Mouse (Mus musculus) gastrocnemius, adult 8-10 months (tissue): Measurements from ENCODE around the gene Myo1d. TPM values are rescaled to one million over a fixed set of nuclear protein-coding genes. Genes with fewer than 3 reads are reported as not detected.

Source experiments
- DNase-seq, 2 experiments: peaks; one replicate each; pipeline ENCODE4 v3.0.0; 2022; ENCODE audit warnings: low spot score in 2 of 2
- total RNA-seq, 4 experiments: library from RNA; stranded (reverse); gene quantifications; 2 replicates each; pipeline ENCODE4 v1.2.4; 2022

Myo1d gene
- total RNA-seq, result 1 to 10 TPM; 2.3 to 3.6 (median 3.2) TPM

DNA sequence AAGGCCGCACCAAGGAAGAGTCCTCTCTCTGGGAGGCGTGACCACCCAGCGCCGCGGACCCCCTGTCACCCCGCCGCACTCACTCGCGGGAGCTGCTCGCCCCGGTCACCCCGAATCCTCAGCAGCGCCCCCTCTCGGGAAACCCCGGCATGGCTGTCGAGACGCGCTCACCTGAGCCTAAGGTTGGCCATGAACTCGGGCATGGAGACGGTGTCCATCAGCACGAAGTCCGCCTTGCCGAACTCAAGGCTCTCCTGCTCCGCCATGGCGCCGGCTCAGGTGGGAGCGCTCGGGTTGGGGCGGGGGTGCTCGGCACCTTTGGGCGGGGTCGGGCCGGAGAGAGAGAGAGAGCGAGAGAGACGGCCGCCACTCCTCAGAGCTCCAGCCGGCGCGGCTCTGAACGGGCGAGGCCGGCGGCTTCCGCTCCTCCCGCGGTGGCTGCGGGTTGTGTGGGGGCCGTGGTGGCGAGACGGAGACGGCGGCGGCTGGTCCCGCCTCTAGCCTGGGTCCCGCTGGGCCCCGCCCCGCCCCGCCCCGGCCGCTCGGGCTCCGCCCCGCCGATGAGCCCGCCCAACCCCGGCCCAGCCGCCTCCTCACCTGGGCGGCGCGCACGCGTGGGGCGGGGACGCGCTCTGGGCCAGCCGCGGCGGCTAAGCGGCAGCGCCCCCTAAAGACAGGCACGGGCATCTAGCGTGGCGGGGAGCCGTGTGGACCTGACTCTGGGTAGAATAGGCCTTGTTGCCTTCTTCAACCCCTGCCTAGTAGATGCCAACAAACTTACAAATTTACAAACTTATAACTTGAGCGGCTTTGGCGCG, at the start of gene Myo1d:
Myo1d (minus strand) TSS at position 499 of the 818 bp plus-strand sequence.
- peak; percentile 48 to 78 for DNase-seq

DNA sequence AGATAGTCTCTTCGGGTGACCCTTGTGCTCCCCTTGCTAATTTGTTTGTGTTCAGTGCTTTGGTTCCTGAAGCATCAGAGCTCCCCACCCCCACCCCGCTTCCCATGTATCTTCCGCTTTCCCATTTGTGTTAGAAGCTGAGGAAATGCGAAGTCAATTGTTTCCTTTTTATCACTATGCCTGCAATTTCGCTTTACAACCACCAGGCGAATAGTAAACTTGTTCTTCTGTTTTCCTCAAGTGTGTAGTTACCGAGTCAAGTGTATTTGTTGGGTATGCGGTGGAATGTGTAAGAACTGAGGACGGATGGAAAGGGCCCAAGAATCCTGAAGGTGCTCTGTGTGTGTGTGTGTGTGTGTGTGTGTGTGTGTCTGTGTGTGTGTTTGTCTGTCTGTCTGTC, 42.0 kb upstream of the Myo1d start:
- DNase-seq, result no peak

DNA sequence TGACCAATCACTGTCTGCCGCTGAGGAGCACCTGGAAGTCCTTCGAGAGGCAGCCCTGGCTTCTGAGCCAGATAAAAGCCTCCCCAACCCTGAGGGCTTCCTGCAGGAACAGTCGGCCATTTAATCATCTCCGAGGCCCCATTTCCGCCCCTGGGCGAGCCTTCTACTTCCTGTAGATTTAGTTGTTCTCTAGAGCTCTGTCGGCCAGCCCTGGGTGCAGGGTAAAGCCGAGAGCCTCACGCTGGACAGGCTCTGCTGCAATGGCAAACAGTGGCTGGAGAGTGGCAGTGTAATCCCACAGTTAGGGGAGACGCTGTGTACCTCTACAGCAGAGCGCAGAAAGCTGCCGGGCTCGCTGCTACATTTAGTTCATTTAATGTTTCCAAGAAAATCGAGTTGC, 41.5 kb upstream of the Myo1d start:
- DNase-seq, result no peak

- DNase-seq, result no peak
These were observed 40.3 kb upstream of the Myo1d start for GRCm38 (mm10) chr11:80820085-80820484.

DNA sequence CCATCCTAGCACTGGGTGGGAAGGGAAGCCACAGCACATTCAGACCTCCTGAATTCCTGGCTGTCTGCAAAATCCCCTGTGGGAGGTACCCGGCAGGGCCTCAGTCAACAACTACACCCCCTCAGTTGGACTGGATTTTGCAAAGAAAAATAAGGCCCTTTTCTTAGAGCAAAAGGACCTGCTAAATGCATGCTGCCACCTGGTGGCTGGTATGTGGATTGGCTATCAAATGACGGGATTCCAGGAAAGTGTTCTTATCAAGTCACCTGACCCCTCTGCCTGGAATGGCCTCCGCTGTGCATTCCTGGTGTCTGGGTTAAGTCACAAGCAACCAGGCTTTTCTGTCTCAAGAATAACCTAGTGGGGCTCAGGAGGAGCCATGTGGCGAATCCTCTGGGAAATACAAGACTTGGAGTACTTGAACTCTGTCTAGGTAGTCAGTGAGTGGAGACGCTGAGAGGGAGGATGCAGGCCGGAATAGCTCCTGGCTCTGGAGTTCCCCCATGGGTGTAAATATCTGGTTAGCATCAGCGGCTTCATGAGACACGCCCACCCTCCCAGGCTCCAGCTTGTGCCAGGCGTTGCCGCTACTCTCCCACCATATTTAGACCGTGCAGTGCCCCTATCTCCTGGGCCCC, 38.4 kb upstream of the Myo1d start:
- DNase-seq, result peak; percentile 19 to 27

GRCm38 (mm10) chr11:80815354-80815753, 35.5 kb upstream of the Myo1d start:
- no peak for DNase-seq

DNA sequence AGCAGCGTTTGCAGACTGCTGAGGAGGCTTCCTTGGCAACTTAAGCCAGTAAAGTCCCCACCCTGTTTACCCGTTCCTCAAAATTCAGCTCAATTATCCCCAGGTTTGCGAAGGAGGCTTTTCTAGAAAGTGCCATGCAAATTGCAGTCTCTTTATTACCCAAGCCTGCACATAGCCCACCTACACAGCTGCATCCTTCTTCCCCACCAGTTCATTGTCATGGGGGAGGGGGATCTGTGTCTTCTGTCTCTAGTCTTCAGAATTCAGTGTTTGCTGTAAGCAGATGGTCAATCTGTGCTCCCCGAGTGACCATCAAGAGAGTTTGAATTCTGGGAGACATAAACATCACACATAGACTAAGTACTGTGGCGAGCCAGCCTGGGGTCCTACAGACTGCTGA, 31.3 kb upstream of the Myo1d start:
- no peak for DNase-seq

DNA sequence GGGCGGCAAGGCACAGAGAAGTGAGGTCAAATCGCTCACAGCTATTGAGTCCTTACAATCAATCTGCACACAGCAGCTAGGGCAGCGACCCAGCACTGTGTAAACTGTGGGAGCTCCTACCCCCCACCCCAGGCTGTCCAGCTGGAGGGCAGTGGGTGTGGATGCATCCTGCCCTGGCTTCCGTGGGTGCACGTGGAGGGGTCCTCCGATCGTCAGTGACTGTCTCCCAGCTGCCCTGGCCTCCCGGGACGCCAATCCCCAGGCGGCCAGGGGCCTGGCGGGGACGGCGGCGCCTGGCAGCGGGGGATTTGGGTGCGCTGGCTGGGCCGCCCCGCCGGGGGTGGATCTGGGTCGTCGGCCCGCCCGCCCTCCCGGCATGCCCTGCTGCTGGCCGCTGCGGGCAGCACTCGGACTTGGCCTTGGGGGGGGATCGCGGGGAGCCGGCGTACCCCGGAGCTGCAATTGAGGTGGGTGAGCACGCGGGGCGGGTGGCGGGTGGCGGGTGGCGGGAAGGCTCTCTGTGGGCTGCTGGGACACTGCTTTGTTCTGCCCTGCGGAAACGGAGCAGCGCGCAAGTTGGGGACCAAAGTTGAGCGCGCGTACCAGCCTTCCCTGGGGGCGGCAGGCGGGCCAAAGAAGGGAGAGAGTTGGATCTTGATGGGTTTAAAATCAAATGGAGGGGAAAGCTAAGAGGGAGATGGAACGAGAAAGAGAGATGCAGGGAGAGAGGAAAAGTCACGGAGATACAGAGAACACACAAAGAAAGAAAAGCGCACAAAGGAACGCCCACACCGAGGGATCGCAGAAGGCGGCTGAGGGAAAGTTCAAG, 30.4 kb upstream of the Myo1d start, which contains the start of gene Tmem98:
Tmem98 (plus strand) TSS at position 183 of the 829 bp plus-strand sequence.
- DNase-seq, result no peak

DNA sequence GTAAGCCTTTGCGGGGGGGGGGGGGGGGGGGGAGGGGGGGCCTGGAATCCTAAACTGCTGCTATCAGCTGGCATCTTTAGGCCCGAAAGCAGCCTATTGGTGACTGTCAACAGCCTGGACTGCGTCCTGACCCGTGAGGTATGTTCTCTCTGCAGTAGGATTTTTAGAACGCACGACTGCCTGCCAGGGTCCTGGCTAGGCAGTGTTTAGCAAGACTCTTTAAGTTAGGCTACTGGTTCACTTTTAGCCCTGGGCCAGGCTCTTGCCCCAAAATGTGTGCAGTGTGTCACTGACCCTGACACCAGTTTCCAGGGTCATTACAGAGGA, 29.8 kb upstream of the Myo1d start:
- no peak for DNase-seq

DNA sequence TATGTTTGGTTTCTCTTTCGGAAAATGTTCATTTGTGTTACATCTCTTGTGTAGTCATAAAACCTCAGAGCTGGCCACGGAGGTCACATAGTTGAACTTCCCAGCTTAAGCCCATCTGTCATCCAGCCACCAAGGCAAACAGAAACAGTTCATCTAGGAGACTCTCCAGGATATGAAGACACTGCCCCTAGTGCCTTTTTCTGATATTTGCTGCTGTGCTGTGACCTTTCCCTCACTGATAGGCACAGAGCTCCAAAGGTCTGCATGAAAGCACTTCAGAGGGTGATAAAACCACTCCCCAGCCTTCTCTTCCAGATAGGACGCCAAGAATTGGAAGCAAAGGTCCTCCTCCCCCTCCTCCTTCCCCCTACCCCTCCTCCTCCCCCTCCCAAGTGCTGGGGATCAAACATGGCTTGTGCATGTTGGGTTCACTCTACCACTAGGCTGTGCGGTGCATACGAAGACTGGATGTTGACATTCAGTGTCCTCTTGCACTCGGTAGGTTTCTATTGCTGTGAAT, 28.8 kb upstream of the Myo1d start:
- DNase-seq, result no peak

GRCm38 (mm10) chr11:80802706-80803105, 22.9 kb upstream of the Myo1d start:
- peak in 1 of 2 experiments; percentile 30 for DNase-seq

GRCm38 (mm10) chr11:80799979-80800378, 20.2 kb upstream of the Myo1d start:
- no peak for DNase-seq

DNA sequence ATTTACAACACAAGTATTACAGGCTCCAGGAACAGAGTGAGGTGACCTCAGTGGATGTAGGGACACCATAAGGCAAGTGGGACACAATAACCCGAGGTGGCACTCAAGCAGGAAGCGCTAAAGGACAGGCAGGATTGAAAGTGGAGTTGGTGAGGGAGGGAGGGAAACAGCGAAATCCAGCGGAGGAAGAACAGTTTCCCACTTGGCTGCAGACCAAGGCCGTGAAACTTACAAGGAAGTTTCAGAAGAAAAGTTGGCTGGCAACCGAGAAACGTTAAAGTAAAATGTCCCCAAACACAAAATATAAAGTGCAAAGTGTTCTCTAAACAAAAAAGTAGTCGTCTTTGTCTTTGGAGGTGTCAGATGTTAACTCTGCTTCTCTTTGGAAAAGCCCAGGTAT, 15.6 kb upstream of the Myo1d start:
- DNase-seq, result no peak

DNA sequence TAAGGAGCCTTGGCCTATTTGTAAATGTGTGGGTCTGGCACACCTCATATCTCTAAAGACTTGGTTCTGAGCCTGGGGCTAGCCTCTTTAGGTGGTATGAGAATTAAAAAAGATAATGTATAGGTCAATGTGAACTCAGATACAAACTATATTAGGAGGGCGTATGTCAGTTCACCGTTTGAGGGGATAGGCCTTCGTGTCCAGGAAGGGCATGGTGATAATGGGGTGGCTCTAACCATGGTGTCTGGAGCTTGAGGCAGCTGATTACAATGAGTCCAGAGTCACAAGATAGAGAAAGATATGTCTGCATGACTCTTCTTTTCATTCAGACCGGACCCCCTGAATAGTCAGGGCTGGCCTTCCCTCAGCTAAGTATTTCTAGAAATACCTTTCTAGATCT, 14.5 kb upstream of the Myo1d start:
- DNase-seq, result no peak

- DNase-seq, result no peak
These were observed 13.6 kb upstream of the Myo1d start for GRCm38 (mm10) chr11:80793386-80793785.

DNA sequence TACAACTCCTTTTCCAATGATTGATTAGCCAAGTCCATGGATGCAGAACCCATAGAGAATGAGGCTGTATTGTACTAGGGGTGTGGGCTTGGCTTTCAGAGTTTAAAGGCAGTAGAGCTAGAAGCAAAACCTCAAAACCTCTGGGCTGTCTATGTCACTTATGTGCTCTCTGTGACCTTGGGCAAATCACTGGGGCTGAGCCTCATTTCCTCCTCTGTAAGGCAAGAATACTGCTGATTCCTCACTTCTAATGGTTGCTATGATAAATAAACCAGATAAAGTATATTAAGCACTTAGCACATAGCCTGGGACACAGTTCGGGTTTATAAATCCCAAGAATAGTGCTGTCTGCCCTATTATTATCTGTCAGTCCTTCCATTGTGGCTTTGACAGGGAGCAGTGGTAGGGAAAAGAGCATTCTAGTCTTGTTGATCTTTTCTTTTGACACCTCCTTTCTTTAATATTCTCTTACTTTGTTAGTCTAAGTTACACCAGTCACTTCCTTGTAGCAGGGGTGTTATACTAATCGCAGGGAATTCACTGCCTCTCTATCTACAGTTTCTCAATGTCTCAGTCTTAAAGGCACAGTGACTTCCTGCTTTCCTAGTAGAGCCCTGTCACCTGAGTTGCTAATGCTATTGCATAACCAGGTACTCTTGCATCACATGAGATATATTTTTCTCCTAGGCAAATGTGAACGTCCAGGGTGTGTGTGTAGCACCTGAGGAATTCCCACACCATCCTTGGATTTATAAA, 12.0 kb upstream of the Myo1d start:
- DNase-seq, result no peak

GRCm38 (mm10) chr11:80790413-80790812, 10.6 kb upstream of the Myo1d start:
- DNase-seq, result no peak

GRCm38 (mm10) chr11:80789647-80790240, 9.9 kb upstream of the Myo1d start:
- no peak for DNase-seq

DNA sequence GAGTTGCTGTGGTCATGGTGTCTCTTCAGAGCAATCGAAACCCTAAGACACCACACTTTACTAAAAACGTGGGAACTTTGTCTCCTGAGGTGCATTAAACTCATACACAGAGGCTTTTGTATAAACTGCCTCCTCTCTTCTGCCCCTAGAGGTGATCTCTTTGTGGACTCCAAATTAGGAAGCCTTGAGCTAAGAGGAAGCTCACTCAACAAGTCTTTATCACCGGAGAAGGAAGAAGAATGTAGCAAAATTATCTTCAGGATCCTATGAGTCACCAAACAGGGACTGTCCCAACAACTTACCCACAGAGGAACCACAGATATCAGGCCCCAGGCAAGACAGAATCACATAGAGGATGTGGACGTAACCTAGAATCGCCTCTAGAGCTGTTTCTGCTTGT, 5.8 kb upstream of the Myo1d start:
- DNase-seq, result no peak

DNA sequence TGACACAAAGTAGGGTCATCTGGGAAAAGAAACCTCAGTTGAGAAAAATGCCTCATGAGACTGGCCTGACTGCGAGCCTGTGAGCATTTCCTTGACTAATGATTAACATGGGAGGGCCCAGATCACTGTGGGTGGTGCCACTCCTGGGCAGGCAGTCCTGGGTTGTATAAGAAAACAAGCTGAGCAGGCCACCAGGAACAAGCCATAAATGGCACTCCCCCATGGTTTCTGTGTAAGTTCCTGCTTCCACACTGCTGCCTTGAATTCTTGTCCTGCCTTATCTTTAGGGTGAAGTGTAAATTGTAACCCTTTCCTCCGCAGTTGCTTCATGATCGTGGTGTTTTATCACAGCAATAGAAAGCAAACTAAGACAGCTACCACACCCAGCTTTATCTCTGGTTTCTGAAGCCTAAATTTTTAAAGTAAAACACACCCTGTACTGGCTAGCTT, 4.5 kb upstream of the Myo1d start:
- DNase-seq, result no peak

DNA sequence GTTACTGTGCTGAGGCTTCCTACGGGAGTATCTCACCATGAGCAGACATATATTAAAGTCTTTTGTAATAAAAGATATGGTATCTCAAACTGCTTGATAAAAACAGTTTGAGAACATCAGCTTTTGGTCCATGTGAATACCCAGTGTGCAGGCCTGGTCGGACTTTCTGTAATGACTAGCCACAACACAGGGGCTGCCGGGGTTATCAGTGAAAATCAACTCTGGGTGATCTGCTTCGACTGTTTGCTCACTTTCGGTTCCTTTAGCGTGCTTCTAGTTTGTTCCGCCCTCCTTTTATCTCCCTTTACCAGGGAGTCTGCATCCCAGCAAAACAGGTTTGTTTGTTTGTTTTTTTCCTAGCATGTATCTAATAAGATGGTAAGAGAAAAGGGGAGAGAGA, 3.6 kb upstream of the Myo1d start:
- DNase-seq, result no peak
